ENCODE assay signal across 9 mouse cellular contexts in genomic region chr14:48421996-48422395, GRCm38 (mm10). TPM values are rescaled to one million over a fixed set of nuclear protein-coding genes. Genes with fewer than 3 reads are reported as not detected.
DNase-seq lines count a peak whose midpoint lies in the region; ATAC-seq lines count a peak whose summit lies in the region.
"Had no signal": no experiment of that assay in that cellular context is flagged by ENCODE, and none has a peak within 500 bp of the region (broad histone marks: within the 10 kb centered on the region; RNA-seq: fewer than 3 reads in every experiment).

No protein-coding gene starts in this region.

- 0 out of 2 replicates have a peak, but pooled peaks have one; percentile 30 for ATAC-seq in forebrain, embryonic 11.5 days (replicated peaks; ENCODE audit: low FRiP score)
- no peak for ATAC-seq in forebrain, embryonic 14.5 days
- peak; percentile 95 for ATAC-seq in inflammation-experienced regulatory T-cells, adult 6 months
- ATAC-seq in neutrophil, adult 5-6 weeks (ENCODE audit: extremely low read depth, insufficient number of reproducible peaks, low FRiP score, poor library complexity, severe bottlenecking): 0 out of 2 replicates have a peak, but pooled peaks have one; percentile 16
- no peak for ATAC-seq in cerebellum, adult (ENCODE audit: insufficient number of reproducible peaks, low FRiP score, low TSS enrichment)

- peaks cover 32% of the 10 kb centered on the region for H3K27me3 ChIP-seq in forebrain, embryonic 11.5 days (ENCODE audit: control insufficient read depth, insufficient read depth, low read length)
- H3K27me3 ChIP-seq in forebrain, embryonic 14.5 days (replicated peaks; ENCODE audit: control insufficient read depth, insufficient read depth, low read length): peaks cover 66% of the 10 kb centered on the region

- no peaks in the 10 kb centered on the region for H3K36me3 ChIP-seq in forebrain, embryonic 11.5 days (ENCODE audit: control insufficient read depth, insufficient read depth, low read length)
- H3K36me3 ChIP-seq in forebrain, embryonic 14.5 days (ENCODE audit: control insufficient read depth, insufficient read depth, low read length): no peaks in the 10 kb centered on the region

- 27% methylated on average over 6 of the region's 6 CpGs for WGBS in forebrain, embryonic 11.5 days
- 29% methylated on average over 6 of the region's 6 CpGs for WGBS in forebrain, embryonic 14.5 days

- H3K27ac ChIP-seq in forebrain, embryonic 11.5 days (ENCODE audit: low read depth, low read length): no peak overlapping the region
- no peak overlapping the region for H3K27ac ChIP-seq in forebrain, embryonic 14.5 days (ENCODE audit: low read depth, low read length)

- H3K4me3 ChIP-seq in forebrain, embryonic 11.5 days (ENCODE audit: low read depth, low read length): no peak overlapping the region
- no peak overlapping the region for H3K4me3 ChIP-seq in forebrain, embryonic 14.5 days (ENCODE audit: low read depth, low read length)
- H3K4me3 ChIP-seq: erythroblast, embryonic 14.5 days had no signal

- H3K4me1 ChIP-seq in forebrain, embryonic 11.5 days (replicated peaks; ENCODE audit: control insufficient read depth, insufficient read depth, low read length): no peaks in the 10 kb centered on the region
- H3K4me1 ChIP-seq in forebrain, embryonic 14.5 days (ENCODE audit: control insufficient read depth, insufficient read depth, low read length): peaks cover 3% of the 10 kb centered on the region; the same call in 1 of the 2 replicates

- no peak overlapping the region; the same call in 1 of the 2 replicates for H3K9ac ChIP-seq in forebrain, embryonic 11.5 days (ENCODE audit: low read length)
- no peak overlapping the region for H3K9ac ChIP-seq in forebrain, embryonic 14.5 days (ENCODE audit: low read length)

- no peak overlapping the region for H3K4me2 ChIP-seq in forebrain, embryonic 11.5 days (ENCODE audit: low read depth, low read length, severe bottlenecking)
- no peak overlapping the region for H3K4me2 ChIP-seq in forebrain, embryonic 14.5 days (ENCODE audit: low read length)

- peak; percentile 52 for DNase-seq in forebrain, embryonic 11.5 days (ENCODE audit: low spot score)
- no peak for DNase-seq in forebrain, embryonic 14.5 days (ENCODE audit: low spot score)
- DNase-seq in T-cell, adult 2 months (ENCODE audit: low spot score): peak; percentile 76
- peak; percentile 94 for DNase-seq in heart, adult 11 months
- peak; percentile 40 for DNase-seq in lung, postnatal 10 days

- H3K9me3 ChIP-seq in forebrain, embryonic 11.5 days (ENCODE audit: control insufficient read depth, low read length): no peaks in the 10 kb centered on the region
- H3K9me3 ChIP-seq in forebrain, embryonic 14.5 days (replicated peaks; ENCODE audit: control insufficient read depth, low read length): no peaks in the 10 kb centered on the region

RNA-seq across cellular contexts. Expression of gene Tmem260, which starts 23.9 kb away (rescaled TPM):
- 22.7 and 26.4 TPM in 2 replicates for polyA plus RNA-seq in forebrain, embryonic 11.5 days (2014; fragmentation: Nextera tagmentation; extraction: Ambion mirVana)
- polyA plus RNA-seq in forebrain, embryonic 14.5 days (2014; fragmentation: Nextera tagmentation; extraction: Ambion mirVana): 14.2 and 18.8 TPM in 2 replicates
- 10 to 100 TPM in 2 of 3 experiments, 1 to 10 TPM in 1; 8.7 to 18.2 (median 17.1) TPM for polyA plus RNA-seq in inflammation-experienced regulatory T-cells, adult 6 months (2017; shearing (Covaris generic))
- total RNA-seq in neutrophil, adult 5-6 weeks (2017): 18.4 and 18.6 TPM in 2 replicates

Comparison
In these comparisons a context has a peak if more than half of its experiments do, and no peak if none do; other contexts are left out.
1. ATAC-seq: peak in forebrain, embryonic 11.5 days (single experiment), inflammation-experienced regulatory T-cells, adult 6 months (single experiment) and neutrophil, adult 5-6 weeks (single experiment); none in forebrain, embryonic 14.5 days (single experiment) and cerebellum, adult (single experiment).